Mouse (Mus musculus) C2C12 (cell line): ENCODE measurements around the gene Gpcpd1. TPM values are rescaled to one million over a fixed set of nuclear protein-coding genes. Genes with fewer than 3 reads are reported as not detected.

Experiments
- H3K27me3 ChIP-seq: one replicate; pipeline ENCODE4 v1.6.1; 2011; ENCODE audit not compliant: control insufficient read depth, insufficient read depth, insufficient read length
- H3K36me3 ChIP-seq: one replicate; pipeline ENCODE4 v1.6.1; 2011; ENCODE audit not compliant: control insufficient read depth, insufficient read depth
- H3K4me3 ChIP-seq: one replicate; pipeline ENCODE4 v1.5.1; 2011; ENCODE audit warnings: mild to moderate bottlenecking, control low read depth; ENCODE audit not compliant: poor library complexity, insufficient read depth, severe bottlenecking
- H3K79me2 ChIP-seq: one replicate; pipeline ENCODE4 v1.6.1; 2011; ENCODE audit not compliant: control insufficient read depth, insufficient read depth
- H3K79me3 ChIP-seq: one replicate; pipeline ENCODE4 v1.6.1; 2011; ENCODE audit warnings: low read depth, control low read depth
- H3ac ChIP-seq: one replicate; pipeline ENCODE3; 2011; ENCODE audit warnings: low read depth; ENCODE audit not compliant: control insufficient read depth, insufficient read length
- CEBPB ChIP-seq: IDR thresholded peaks from one replicate; pipeline ENCODE4 v1.6.1; 2011; ENCODE audit warnings: low read depth, mild to moderate bottlenecking, control low read depth, moderate library complexity
- CTCF ChIP-seq: IDR thresholded peaks from one replicate; pipeline ENCODE4 v1.5.1; 2011; ENCODE audit not compliant: control insufficient read depth, insufficient read depth, insufficient read length
- FOSL1 ChIP-seq: IDR thresholded peaks from one replicate; pipeline ENCODE4 v1.8.0; 2011; ENCODE audit warnings: mild to moderate bottlenecking, low read length; ENCODE audit not compliant: poor library complexity, insufficient read depth, severe bottlenecking
- MAX ChIP-seq: IDR thresholded peaks from one replicate; pipeline ENCODE4 v1.6.1; 2011; ENCODE audit warnings: mild to moderate bottlenecking, control low read depth
- MYOD1 ChIP-seq: IDR thresholded peaks from one replicate; pipeline ENCODE4 v1.6.1; 2011; ENCODE audit warnings: low read depth; ENCODE audit not compliant: control insufficient read depth, insufficient read length
- MYOG ChIP-seq: IDR thresholded peaks from one replicate; pipeline ENCODE4 v1.6.1; 2011; ENCODE audit not compliant: control insufficient read depth, insufficient read length; ENCODE audit errors: extremely low read depth
- USF1 ChIP-seq: IDR thresholded peaks from one replicate; pipeline ENCODE4 v1.6.1; 2011; ENCODE audit warnings: low read depth, mild to moderate bottlenecking, control low read depth, moderate library complexity
- polyA plus RNA-seq: library from polyadenylated mRNA; unstranded; fragments of >200 nt; fragmentation: generic; extraction: Trizol; gene quantifications from one replicate; pipeline ENCODE4 v1.2.1, GENCODE M21; 2012; ENCODE audit warnings: missing spikeins

Gene Gpcpd1
- polyA plus RNA-seq, 1 experiment: 2.4 TPM

DNA sequence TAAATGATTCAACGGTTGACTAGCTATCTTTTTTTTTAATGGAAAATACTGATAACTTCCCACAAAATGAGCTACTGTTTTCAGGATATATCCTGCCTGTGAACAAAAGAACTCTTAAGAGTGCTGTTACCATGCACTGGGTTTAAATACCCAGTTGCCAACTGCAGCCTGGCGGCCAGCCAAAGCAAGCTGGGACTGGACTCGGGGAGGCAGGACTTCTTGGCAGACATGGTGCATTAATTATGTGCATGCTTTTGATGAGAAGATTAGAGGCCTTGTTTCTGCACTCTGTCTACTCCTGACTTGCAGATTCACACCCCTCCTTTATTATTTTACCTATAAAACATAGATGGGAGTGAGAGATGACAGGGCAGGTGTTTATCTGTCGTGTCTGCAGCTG is 5.3 kb downstream of the Gpcpd1 start:
- Histone ChIP-seq H3K27me3 (no peaks in the 10 kb centered on the region), H3K36me3 (no peaks in the 10 kb centered on the region), H3ac (no peak overlapping the region), H3K79me2 (peaks cover 4% of the 10 kb centered on the region), H3K79me3 (peaks cover 1% of the 10 kb centered on the region), H3K4me3 (no peak overlapping the region)
- TF ChIP-seq FOSL1: no peak
- TF ChIP-seq MYOG: no peak
- no peak for TF ChIP-seq CEBPB
- no peak for TF ChIP-seq USF1
- TF ChIP-seq MYOD1: no peak
- no peak for TF ChIP-seq CTCF
- TF ChIP-seq MAX: no peak

GRCm38 (mm10) chr2:132579689-132580088 is 7.8 kb downstream of the Gpcpd1 start:
- TF ChIP-seq MAX (no peak), USF1 (no peak), CEBPB (no peak), MYOG (no peak), CTCF (no peak), MYOD1 (no peak), FOSL1 (no peak)

DNA sequence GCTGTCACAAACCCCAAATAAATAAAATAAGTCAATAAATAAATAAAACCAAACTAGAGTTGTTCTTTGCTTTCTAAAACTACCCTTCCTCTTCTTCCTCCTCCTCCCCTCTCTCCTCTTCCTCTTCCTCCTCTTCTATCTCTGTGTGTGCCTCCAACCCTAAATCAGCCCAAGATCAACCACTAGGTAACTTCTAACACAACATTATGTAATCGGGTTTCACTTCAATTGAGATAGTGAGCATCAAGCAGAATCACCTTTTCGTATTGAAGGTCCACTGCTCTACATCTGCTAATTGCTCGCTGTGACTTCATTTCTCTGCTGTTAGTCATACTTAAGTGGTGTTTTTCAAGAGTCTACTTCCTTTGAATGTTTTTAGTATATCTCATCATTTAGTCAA is 8.8 kb downstream of the Gpcpd1 start:
- H3K4me3 ChIP-seq: no peak overlapping the region
- H3ac ChIP-seq: no peak overlapping the region
- H3K36me3 ChIP-seq: no peaks in the 10 kb centered on the region
- H3K27me3 ChIP-seq: no peaks in the 10 kb centered on the region
- no peak for TF ChIP-seq MYOG
- TF ChIP-seq FOSL1: no peak
- no peak for TF ChIP-seq CEBPB
- H3K79me2 ChIP-seq: peaks cover 39% of the 10 kb centered on the region
- H3K79me3 ChIP-seq: peaks cover 22% of the 10 kb centered on the region

More at GRCm38 (mm10) chr2:132579689-132580088, 7.8 kb downstream of the Gpcpd1 start:
- Histone ChIP-seq H3K27me3 (no peaks in the 10 kb centered on the region), H3K36me3 (no peaks in the 10 kb centered on the region), H3ac (no peak overlapping the region), H3K79me2 (peaks cover 29% of the 10 kb centered on the region), H3K4me3 (no peak overlapping the region), H3K79me3 (peaks cover 17% of the 10 kb centered on the region)

GRCm38 (mm10) chr2:132578059-132578458 is 9.5 kb downstream of the Gpcpd1 start:
- peaks cover 44% of the 10 kb centered on the region for H3K79me2 ChIP-seq
- peak overlapping the region; percentile 71 for H3K4me3 ChIP-seq
- no peaks in the 10 kb centered on the region for H3K36me3 ChIP-seq
- TF ChIP-seq MAX: peak; percentile 13
- TF ChIP-seq FOSL1: no peak
- TF ChIP-seq MYOD1: no peak
- H3ac ChIP-seq: peak overlapping the region; percentile 90
- H3K79me3 ChIP-seq: peaks cover 28% of the 10 kb centered on the region
- H3K27me3 ChIP-seq: no peaks in the 10 kb centered on the region

- Histone ChIP-seq H3K4me3 (peak overlapping the region; percentile 71), H3ac (peak overlapping the region; percentile 90), H3K27me3 (no peaks in the 10 kb centered on the region), H3K79me3 (peaks cover 31% of the 10 kb centered on the region), H3K36me3 (no peaks in the 10 kb centered on the region), H3K79me2 (peaks cover 48% of the 10 kb centered on the region)
- TF ChIP-seq MAX (no peak), USF1 (no peak), CEBPB (no peak), MYOD1 (no peak), MYOG (no peak), FOSL1 (no peak), CTCF (no peak)
Observed at GRCm38 (mm10) chr2:132577431-132577981, 10.0 kb downstream of the Gpcpd1 start.

- no peak for TF ChIP-seq MYOD1
- TF ChIP-seq CEBPB: no peak
- TF ChIP-seq MYOG: no peak
- no peak for TF ChIP-seq MAX
- TF ChIP-seq FOSL1: no peak
- no peak for TF ChIP-seq USF1
- no peak for TF ChIP-seq CTCF
- Histone ChIP-seq H3K79me3 (peaks cover 31% of the 10 kb centered on the region), H3K36me3 (peaks cover 3% of the 10 kb centered on the region), H3ac (no peak overlapping the region), H3K27me3 (no peaks in the 10 kb centered on the region), H3K79me2 (peaks cover 51% of the 10 kb centered on the region), H3K4me3 (peak overlapping the region; percentile 71)
Observed at GRCm38 (mm10) chr2:132576522-132577135, 10.9 kb downstream of the Gpcpd1 start.
